Mouse (Mus musculus): ENCODE measurements around the gene Ly6g5c. TPM values are rescaled to one million over a fixed set of nuclear protein-coding genes. Genes with fewer than 3 reads are reported as not detected.

Ly6g5c gene
- polyA plus RNA-seq, 1 experiment = not detected

DNA sequence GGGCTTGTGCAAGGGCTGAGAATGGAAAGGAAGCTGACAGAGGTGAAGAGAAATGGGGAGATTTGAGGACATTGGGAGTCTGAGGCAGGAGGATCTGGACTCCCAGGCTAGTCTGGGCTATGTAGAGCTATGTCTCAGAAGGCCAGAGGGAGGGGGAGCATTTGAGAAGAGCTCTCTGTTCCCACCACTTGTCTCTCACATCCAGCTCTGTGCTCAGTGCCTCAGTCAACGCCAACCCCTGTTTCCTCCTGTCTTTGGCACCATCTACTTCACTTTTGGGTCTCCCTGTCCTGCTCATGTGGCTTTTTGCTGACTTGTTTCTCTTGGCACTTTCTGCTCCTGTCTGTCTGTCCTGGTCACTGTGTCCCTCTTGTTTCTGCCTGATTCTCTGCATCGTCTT, 30.8 kb upstream of the Ly6g5c start:
- Histone ChIP-seq H3ac (ENCODE audit: control insufficient read depth, insufficient read length) (no peak overlapping the region), H3K27me3 (ENCODE audit: control insufficient read depth, insufficient read depth, insufficient read length) (peaks cover 9% of the 10 kb centered on the region), H3K4me3 (no peak overlapping the region), H3K4me2 (ENCODE audit: low read depth) (no peak overlapping the region), H3K79me2 (ENCODE audit: control insufficient read depth, insufficient read depth) (no peaks in the 10 kb centered on the region), H3K36me3 (ENCODE audit: control insufficient read depth, insufficient read depth) (no peaks in the 10 kb centered on the region)
- TF ChIP-seq POLR2AphosphoS2 (IDR thresholded peaks at IDR 0.05; ENCODE audit: insufficient read length, low read depth) (no peak), MAX (IDR thresholded peaks at IDR 0.05; ENCODE audit: low read depth) (no peak), MYOD1 (IDR thresholded peaks at IDR 0.05; ENCODE audit: control insufficient read depth in 1 of 3, insufficient read length in 2 of 3, low read depth in 2 of 3) (no peak), TCF3 (IDR thresholded peaks at IDR 0.05; ENCODE audit: insufficient read length, low read depth) (no peak), SRF (IDR thresholded peaks at IDR 0.05; ENCODE audit: control insufficient read depth, insufficient read length, low read depth) (no peak), CEBPB (IDR thresholded peaks at IDR 0.05; ENCODE audit: insufficient read depth, poor library complexity, severe bottlenecking) (no peak), USF1 (IDR thresholded peaks at IDR 0.05; ENCODE audit: low read depth) (no peak), TCF12 (IDR thresholded peaks at IDR 0.05; ENCODE audit: insufficient read depth, poor library complexity, severe bottlenecking) (no peak), POLR2A (IDR thresholded peaks at IDR 0.05; ENCODE audit: insufficient read length, low read depth) (no peak), MYOG (IDR thresholded peaks at IDR 0.05; ENCODE audit: control insufficient read depth in 1 of 3, insufficient read depth in 1 of 3, insufficient read length in 2 of 3, low read depth in 2 of 3) (no peak), REST (IDR thresholded peaks at IDR 0.05; ENCODE audit: insufficient read depth, insufficient read length) (no peak), E2F4 (IDR thresholded peaks at IDR 0.05; ENCODE audit: insufficient read depth) (no peak)

DNA sequence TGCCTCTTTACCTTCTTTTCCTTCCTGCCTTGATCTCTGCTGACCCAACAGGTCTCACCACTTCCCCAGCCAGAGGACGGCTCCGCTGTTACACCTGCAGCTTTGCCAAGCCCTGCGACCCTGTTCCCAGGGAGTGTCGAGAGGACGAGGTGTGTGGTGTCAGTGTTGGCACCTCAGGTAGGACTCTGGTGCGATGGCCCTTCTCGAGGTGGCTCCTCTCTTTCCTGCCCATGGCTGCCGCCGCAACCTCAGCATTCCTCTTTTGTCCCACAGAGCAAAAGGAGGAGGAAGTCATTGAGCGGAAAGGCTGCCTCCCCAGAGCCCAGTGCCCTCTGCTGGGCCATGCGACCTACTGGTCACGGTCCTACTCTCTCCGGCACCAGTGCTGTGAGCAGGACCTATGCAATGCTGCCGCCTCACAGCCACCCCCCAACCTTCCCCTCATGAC, 30.3 kb upstream of the Ly6g5c start, which contains the start of gene Ly6g6d:
Ly6g6d (minus strand) TSS at position 280 of the 448 bp plus-strand sequence.
- Histone ChIP-seq H3K79me2 (ENCODE audit: control insufficient read depth, insufficient read depth) (no peaks in the 10 kb centered on the region), H3K27me3 (ENCODE audit: control insufficient read depth, insufficient read depth, insufficient read length) (peaks cover 11% of the 10 kb centered on the region), H3K4me2 (ENCODE audit: low read depth) (no peak within 1 kb of the TSS), H3K4me3 (no peak within 1 kb of the TSS), H3ac (ENCODE audit: control insufficient read depth, insufficient read length) (no peak within 1 kb of the TSS), H3K36me3 (ENCODE audit: control insufficient read depth, insufficient read depth) (no peaks in the 10 kb centered on the region)
- no peak for TF ChIP-seq REST (IDR thresholded peaks at IDR 0.05; ENCODE audit: insufficient read depth, insufficient read length)
- no peak for TF ChIP-seq USF1 (IDR thresholded peaks at IDR 0.05; ENCODE audit: low read depth)
- no peak for TF ChIP-seq MYOG (IDR thresholded peaks at IDR 0.05; ENCODE audit: control insufficient read depth in 1 of 3, insufficient read depth in 1 of 3, insufficient read length in 2 of 3, low read depth in 2 of 3)
- TF ChIP-seq MAX (IDR thresholded peaks at IDR 0.05; ENCODE audit: low read depth) = no peak
- TF ChIP-seq POLR2AphosphoS2 (IDR thresholded peaks at IDR 0.05; ENCODE audit: insufficient read length, low read depth) = no peak
- no peak for TF ChIP-seq MYOD1 (IDR thresholded peaks at IDR 0.05; ENCODE audit: control insufficient read depth in 1 of 3, insufficient read length in 2 of 3, low read depth in 2 of 3)
- TF ChIP-seq CEBPB (IDR thresholded peaks at IDR 0.05; ENCODE audit: insufficient read depth, poor library complexity, severe bottlenecking) = no peak
- TF ChIP-seq SRF (IDR thresholded peaks at IDR 0.05; ENCODE audit: control insufficient read depth, insufficient read length, low read depth) = no peak

DNA sequence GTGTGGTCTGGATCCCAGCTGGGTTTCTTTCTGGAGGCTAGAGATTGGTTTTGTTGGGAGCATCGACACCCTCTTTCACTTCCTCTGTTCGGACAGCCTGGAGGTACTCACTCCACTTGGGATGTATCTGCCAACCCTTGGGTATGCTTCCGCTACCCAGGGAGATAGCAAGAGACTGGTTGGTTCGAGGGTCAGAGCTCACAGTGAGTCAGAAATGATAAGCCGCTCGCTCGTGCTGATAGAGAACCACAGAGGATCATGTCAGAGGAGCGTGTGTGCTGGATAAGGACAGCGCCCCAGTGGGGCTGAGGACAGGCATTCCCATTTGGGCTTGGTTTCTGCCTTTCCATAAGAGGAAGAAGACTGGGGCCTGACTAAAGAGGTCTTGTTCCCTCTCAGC, 28.3 kb upstream of the Ly6g5c start:
- Histone ChIP-seq H3K4me2 (ENCODE audit: low read depth) (no peak overlapping the region), H3ac (ENCODE audit: control insufficient read depth, insufficient read length) (no peak overlapping the region), H3K4me3 (no peak overlapping the region), H3K36me3 (ENCODE audit: control insufficient read depth, insufficient read depth) (no peaks in the 10 kb centered on the region), H3K27me3 (ENCODE audit: control insufficient read depth, insufficient read depth, insufficient read length) (peaks cover 20% of the 10 kb centered on the region), H3K79me2 (ENCODE audit: control insufficient read depth, insufficient read depth) (no peaks in the 10 kb centered on the region)
- TF ChIP-seq TCF3 (IDR thresholded peaks at IDR 0.05; ENCODE audit: insufficient read length, low read depth) = no peak
- no peak for TF ChIP-seq MYOD1 (IDR thresholded peaks at IDR 0.05; ENCODE audit: control insufficient read depth in 1 of 3, insufficient read length in 2 of 3, low read depth in 2 of 3)
- no peak for TF ChIP-seq MAX (IDR thresholded peaks at IDR 0.05; ENCODE audit: low read depth)
- no peak for TF ChIP-seq MYOG (IDR thresholded peaks at IDR 0.05; ENCODE audit: control insufficient read depth in 1 of 3, insufficient read depth in 1 of 3, insufficient read length in 2 of 3, low read depth in 2 of 3)
- TF ChIP-seq USF1 (IDR thresholded peaks at IDR 0.05; ENCODE audit: low read depth) = no peak

DNA sequence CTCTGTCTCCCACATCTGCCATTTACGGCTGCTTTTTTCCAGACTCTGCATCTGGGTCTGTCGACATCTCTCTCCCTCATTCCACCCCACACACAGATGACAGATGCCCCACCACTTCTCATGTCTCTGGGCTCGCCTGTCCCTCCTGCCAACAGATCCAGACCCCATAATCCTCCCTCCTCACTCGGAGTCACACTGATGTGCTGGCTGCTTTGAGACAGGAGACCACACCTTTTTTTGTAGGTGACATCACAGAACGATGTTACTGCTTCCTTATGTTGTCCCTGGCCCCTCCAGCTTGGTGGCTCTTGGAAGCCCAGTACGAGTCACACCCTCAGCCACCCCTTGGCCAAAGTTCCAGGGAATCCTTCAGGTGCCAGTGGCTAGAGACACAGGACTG, 27.8 kb upstream of the Ly6g5c start:
- Histone ChIP-seq H3K27me3 (ENCODE audit: control insufficient read depth, insufficient read depth, insufficient read length) (peaks cover 20% of the 10 kb centered on the region), H3K36me3 (ENCODE audit: control insufficient read depth, insufficient read depth) (no peaks in the 10 kb centered on the region), H3K4me3 (no peak overlapping the region), H3ac (ENCODE audit: control insufficient read depth, insufficient read length) (no peak overlapping the region), H3K79me2 (ENCODE audit: control insufficient read depth, insufficient read depth) (no peaks in the 10 kb centered on the region), H3K4me2 (ENCODE audit: low read depth) (no peak overlapping the region)
- TF ChIP-seq MYOD1 (IDR thresholded peaks at IDR 0.05; ENCODE audit: control insufficient read depth in 1 of 3, insufficient read length in 2 of 3, low read depth in 2 of 3) = no peak
- TF ChIP-seq CEBPB (IDR thresholded peaks at IDR 0.05; ENCODE audit: insufficient read depth, poor library complexity, severe bottlenecking) = no peak
- TF ChIP-seq E2F4 (IDR thresholded peaks at IDR 0.05; ENCODE audit: insufficient read depth) = no peak
- TF ChIP-seq POLR2AphosphoS2 (IDR thresholded peaks at IDR 0.05; ENCODE audit: insufficient read length, low read depth) = no peak
- no peak for TF ChIP-seq POLR2A (IDR thresholded peaks at IDR 0.05; ENCODE audit: insufficient read length, low read depth)
- TF ChIP-seq TCF3 (IDR thresholded peaks at IDR 0.05; ENCODE audit: insufficient read length, low read depth) = no peak
- no peak for TF ChIP-seq MAX (IDR thresholded peaks at IDR 0.05; ENCODE audit: low read depth)
- TF ChIP-seq REST (IDR thresholded peaks at IDR 0.05; ENCODE audit: insufficient read depth, insufficient read length) = no peak
- no peak for TF ChIP-seq TCF12 (IDR thresholded peaks at IDR 0.05; ENCODE audit: insufficient read depth, poor library complexity, severe bottlenecking)
- no peak for TF ChIP-seq USF1 (IDR thresholded peaks at IDR 0.05; ENCODE audit: low read depth)
- TF ChIP-seq MYOG (IDR thresholded peaks at IDR 0.05; ENCODE audit: control insufficient read depth in 1 of 3, insufficient read depth in 1 of 3, insufficient read length in 2 of 3, low read depth in 2 of 3) = no peak
- TF ChIP-seq SRF (IDR thresholded peaks at IDR 0.05; ENCODE audit: control insufficient read depth, insufficient read length, low read depth) = no peak

DNA sequence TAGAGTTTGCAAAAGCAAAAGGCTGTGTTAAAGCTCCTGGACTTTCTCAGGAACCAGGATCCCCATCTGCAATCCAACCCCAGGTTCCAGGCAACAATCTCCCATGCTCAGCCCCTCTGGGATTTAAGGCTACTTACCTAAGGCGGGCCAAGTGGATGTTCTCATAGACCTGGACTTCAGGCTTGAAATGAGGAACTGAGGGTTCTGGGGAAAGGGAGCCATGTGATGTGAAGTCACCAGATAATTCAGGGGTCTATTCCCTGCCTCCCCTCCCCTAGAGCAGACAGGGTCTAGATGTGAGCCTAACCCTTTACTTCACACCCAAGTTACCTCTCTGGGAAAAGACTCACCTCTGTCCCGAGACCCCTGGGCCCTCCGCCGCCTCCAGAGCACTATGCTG, 27.4 kb upstream of the Ly6g5c start:
- no peak overlapping the region for H3ac ChIP-seq (ENCODE audit: control insufficient read depth, insufficient read length)
- no peak overlapping the region for H3K4me2 ChIP-seq (ENCODE audit: low read depth)
- no peaks in the 10 kb centered on the region for H3K79me2 ChIP-seq (ENCODE audit: control insufficient read depth, insufficient read depth)
- H3K36me3 ChIP-seq (ENCODE audit: control insufficient read depth, insufficient read depth) = no peaks in the 10 kb centered on the region
- H3K27me3 ChIP-seq (ENCODE audit: control insufficient read depth, insufficient read depth, insufficient read length) = peaks cover 20% of the 10 kb centered on the region
- no peak for TF ChIP-seq USF1 (IDR thresholded peaks at IDR 0.05; ENCODE audit: low read depth)
- TF ChIP-seq TCF12 (IDR thresholded peaks at IDR 0.05; ENCODE audit: insufficient read depth, poor library complexity, severe bottlenecking) = no peak
- TF ChIP-seq CEBPB (IDR thresholded peaks at IDR 0.05; ENCODE audit: insufficient read depth, poor library complexity, severe bottlenecking) = no peak
- no peak for TF ChIP-seq MYOD1 (IDR thresholded peaks at IDR 0.05; ENCODE audit: control insufficient read depth in 1 of 3, insufficient read length in 2 of 3, low read depth in 2 of 3)
- no peak for TF ChIP-seq MAX (IDR thresholded peaks at IDR 0.05; ENCODE audit: low read depth)
- no peak for TF ChIP-seq E2F4 (IDR thresholded peaks at IDR 0.05; ENCODE audit: insufficient read depth)
- TF ChIP-seq TCF3 (IDR thresholded peaks at IDR 0.05; ENCODE audit: insufficient read length, low read depth) = no peak
- TF ChIP-seq REST (IDR thresholded peaks at IDR 0.05; ENCODE audit: insufficient read depth, insufficient read length) = no peak
- TF ChIP-seq POLR2A (IDR thresholded peaks at IDR 0.05; ENCODE audit: insufficient read length, low read depth) = no peak
- TF ChIP-seq MYOG (IDR thresholded peaks at IDR 0.05; ENCODE audit: control insufficient read depth in 1 of 3, insufficient read depth in 1 of 3, insufficient read length in 2 of 3, low read depth in 2 of 3) = no peak
- TF ChIP-seq POLR2AphosphoS2 (IDR thresholded peaks at IDR 0.05; ENCODE audit: insufficient read length, low read depth) = no peak
- TF ChIP-seq SRF (IDR thresholded peaks at IDR 0.05; ENCODE audit: control insufficient read depth, insufficient read length, low read depth) = no peak
- no peak overlapping the region for H3K4me3 ChIP-seq

Measured in myocyte (in vitro differentiated cells).